Mouse (Mus musculus): ENCODE data around the gene Cfdp1. TPM values are rescaled to one million over a fixed set of nuclear protein-coding genes. Genes with fewer than 3 reads are reported as not detected.

Gene Cfdp1
- polyA plus RNA-seq, 1 experiment from 2014 or later, result 180 TPM

GRCm38 (mm10) chr8:111732406-111733085 lies 121.5 kb downstream of the Cfdp1 start:
- peaks cover 89% of the 10 kb centered on the region for H3K4me1 ChIP-seq (replicated peaks; ENCODE audit: insufficient read depth, low read length)
- 20% methylated on average over 10 of the region's 10 CpGs for WGBS
- H3K9me3 ChIP-seq (replicated peaks; ENCODE audit: low read length), result no peaks in the 10 kb centered on the region
- no peak for DNase-seq (ENCODE audit: low spot score)
- H3K27ac ChIP-seq, result peak overlapping the region; percentile 93
- no peaks in the 10 kb centered on the region for H3K36me3 ChIP-seq (ENCODE audit: insufficient read depth, low read length)
- no peak for TF ChIP-seq CTCF (IDR thresholded peaks at IDR 0.05; ENCODE audit: low read depth)
- H3K4me3 ChIP-seq (replicated peaks; ENCODE audit: low read depth, low read length), result peak overlapping the region; percentile 78; the same call in 1 of the 2 replicates
- H3K4me2 ChIP-seq (ENCODE audit: low read length), result peak overlapping the region; percentile 88
- H3K9ac ChIP-seq (ENCODE audit: low read depth, low read length), result peak overlapping the region; percentile 93; the same call in 1 of the 2 replicates
- ATAC-seq (replicated peaks; ENCODE audit: low FRiP score, low read depth), result no peak
- no peaks in the 10 kb centered on the region for H3K27me3 ChIP-seq (ENCODE audit: insufficient read depth, low read length)

DNA sequence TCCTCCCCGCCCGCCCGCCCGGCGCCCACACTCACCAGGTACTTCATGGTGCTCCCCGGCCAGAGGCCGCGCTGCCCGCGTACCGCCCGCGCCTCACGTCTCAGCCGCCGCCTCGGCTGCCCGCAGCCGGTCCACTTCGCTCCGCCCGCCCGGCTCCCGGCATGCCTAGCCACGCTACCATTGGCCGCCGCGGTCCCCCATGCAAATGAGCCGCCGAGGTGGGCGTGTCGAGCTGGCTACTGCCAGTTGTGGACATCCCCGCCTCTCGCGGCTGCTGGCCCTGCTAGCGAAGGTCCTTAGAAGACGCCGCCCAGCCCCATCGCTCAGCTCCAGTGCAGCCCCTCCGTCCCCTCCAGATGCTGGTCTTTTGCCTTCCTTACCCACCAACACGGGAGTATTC lies 122.1 kb downstream of the Cfdp1 start:
- H3K36me3 ChIP-seq (ENCODE audit: insufficient read depth, low read length), result no peaks in the 10 kb centered on the region
- peak overlapping the region; percentile 93 for H3K9ac ChIP-seq (ENCODE audit: low read depth, low read length)
- H3K4me1 ChIP-seq (replicated peaks; ENCODE audit: insufficient read depth, low read length), result peaks cover 91% of the 10 kb centered on the region
- peak overlapping the region; percentile 93 for H3K27ac ChIP-seq
- H3K4me2 ChIP-seq (ENCODE audit: low read length), result peak overlapping the region; percentile 88
- no peaks in the 10 kb centered on the region for H3K27me3 ChIP-seq (ENCODE audit: insufficient read depth, low read length)
- WGBS, result under 1% methylated on average over 41 of the region's 41 CpGs
- TF ChIP-seq CTCF (IDR thresholded peaks at IDR 0.05; ENCODE audit: low read depth), result no peak
- peak; percentile 99 for DNase-seq (ENCODE audit: low spot score)
- H3K4me3 ChIP-seq (replicated peaks; ENCODE audit: low read depth, low read length), result peak overlapping the region; percentile 78
- H3K9me3 ChIP-seq (replicated peaks; ENCODE audit: low read length), result no peaks in the 10 kb centered on the region
- peak; percentile 87 for ATAC-seq (replicated peaks; ENCODE audit: low FRiP score, low read depth)

GRCm38 (mm10) chr8:111731231-111731977 lies 122.7 kb downstream of the Cfdp1 start:
- no peaks in the 10 kb centered on the region for H3K27me3 ChIP-seq (ENCODE audit: insufficient read depth, low read length)
- H3K4me3 ChIP-seq (replicated peaks; ENCODE audit: low read depth, low read length), result peak overlapping the region; percentile 78
- peak overlapping the region; percentile 93 for H3K27ac ChIP-seq
- peak; percentile 65 for DNase-seq (ENCODE audit: low spot score)
- peak; percentile 37 for ATAC-seq (replicated peaks; ENCODE audit: low FRiP score, low read depth)
- TF ChIP-seq CTCF (IDR thresholded peaks at IDR 0.05; ENCODE audit: low read depth), result no peak
- peak overlapping the region; percentile 93 for H3K9ac ChIP-seq (ENCODE audit: low read depth, low read length)
- H3K4me2 ChIP-seq (ENCODE audit: low read length), result peak overlapping the region; percentile 88
- no peaks in the 10 kb centered on the region for H3K36me3 ChIP-seq (ENCODE audit: insufficient read depth, low read length)
- peaks cover 91% of the 10 kb centered on the region for H3K4me1 ChIP-seq (replicated peaks; ENCODE audit: insufficient read depth, low read length)
- 2% methylated on average over 39 of the region's 39 CpGs for WGBS
- H3K9me3 ChIP-seq (replicated peaks; ENCODE audit: low read length), result no peaks in the 10 kb centered on the region

DNA sequence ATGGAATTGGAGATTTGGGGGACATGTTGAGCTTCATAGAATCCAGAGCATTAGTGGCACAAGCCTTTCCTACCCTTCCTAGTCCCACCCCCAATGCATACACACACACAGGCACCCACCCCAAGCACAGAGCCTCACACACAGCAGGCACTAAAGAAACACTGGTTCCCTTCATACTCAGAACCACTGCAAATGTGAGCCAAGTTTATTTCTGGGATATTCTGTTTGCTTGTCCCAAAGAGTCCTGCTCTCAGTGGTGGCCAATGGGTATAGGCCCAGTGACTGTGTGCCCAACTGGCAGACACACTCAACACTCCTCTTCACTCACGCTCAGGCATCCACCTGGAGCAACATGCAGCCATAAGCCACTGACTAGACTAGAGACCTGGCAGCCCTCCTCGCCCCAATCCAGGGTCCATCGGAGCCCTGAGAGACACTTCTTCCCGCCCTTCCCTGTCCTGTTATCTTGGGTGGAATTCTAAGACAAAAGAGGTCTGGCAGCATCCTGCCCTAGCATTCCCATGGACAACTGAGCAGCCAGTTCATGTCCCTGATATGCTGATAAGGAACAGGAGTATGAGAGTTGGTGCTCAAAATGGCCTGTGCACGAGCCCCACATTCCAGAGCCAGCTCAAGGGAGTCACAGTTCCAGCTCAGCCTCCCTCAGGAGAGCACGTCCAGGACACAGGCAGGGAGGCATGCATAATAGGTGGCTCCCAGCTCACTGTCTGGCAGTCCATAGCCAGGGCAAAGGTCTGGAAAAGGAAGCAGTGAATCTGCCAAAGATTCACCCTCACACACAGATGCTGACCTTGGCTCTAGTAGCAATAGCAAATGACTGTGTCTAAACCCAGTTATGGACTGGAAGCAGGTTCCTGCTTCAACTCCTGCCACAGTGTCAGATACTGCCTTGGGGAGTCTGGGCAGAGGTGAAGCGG lies 124.6 kb downstream of the Cfdp1 start:
- H3K27ac ChIP-seq, result peak overlapping the region; percentile 93
- H3K4me3 ChIP-seq (replicated peaks; ENCODE audit: low read depth, low read length), result 0 out of 2 replicates have a peak overlapping the region, but pooled peaks have one; percentile 78
- peak overlapping the region; percentile 88 for H3K4me2 ChIP-seq (ENCODE audit: low read length)
- H3K36me3 ChIP-seq (ENCODE audit: insufficient read depth, low read length), result no peaks in the 10 kb centered on the region
- H3K27me3 ChIP-seq (ENCODE audit: insufficient read depth, low read length), result no peaks in the 10 kb centered on the region
- TF ChIP-seq CTCF (IDR thresholded peaks at IDR 0.05; ENCODE audit: low read depth), result no peak
- 39% methylated on average over 7 of the region's 7 CpGs for WGBS
- peaks cover 84% of the 10 kb centered on the region for H3K4me1 ChIP-seq (replicated peaks; ENCODE audit: insufficient read depth, low read length)
- peak; percentile 47 for ATAC-seq (replicated peaks; ENCODE audit: low FRiP score, low read depth)
- no peaks in the 10 kb centered on the region for H3K9me3 ChIP-seq (replicated peaks; ENCODE audit: low read length)
- DNase-seq (ENCODE audit: low spot score), result peak; percentile 74
- peak overlapping the region; percentile 93; the same call in 1 of the 2 replicates for H3K9ac ChIP-seq (ENCODE audit: low read depth, low read length)

DNA sequence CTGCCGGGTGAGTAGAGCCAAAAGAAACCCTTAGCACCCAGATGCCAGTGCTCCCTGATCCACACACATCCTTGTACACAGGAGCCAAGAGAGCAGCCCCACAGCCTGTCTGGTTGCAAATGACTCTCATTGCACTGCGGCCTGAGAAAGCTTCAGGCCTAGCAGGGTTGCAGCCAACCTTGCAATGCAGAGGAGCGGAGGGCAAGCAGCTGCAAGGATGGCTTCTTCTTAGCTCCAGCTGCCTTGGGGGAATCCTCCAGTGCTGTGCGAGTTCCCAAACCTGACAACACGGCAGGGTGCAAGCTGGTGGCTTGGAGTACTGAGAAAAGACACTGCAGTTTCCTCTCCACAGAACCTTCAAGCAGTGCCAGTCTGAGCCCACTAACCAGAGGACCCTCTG lies 125.6 kb downstream of the Cfdp1 start:
- Histone ChIP-seq H3K9ac (ENCODE audit: low read depth, low read length) (0 out of 2 replicates have a peak overlapping the region, but pooled peaks have one; percentile 13), H3K4me1 (replicated peaks; ENCODE audit: insufficient read depth, low read length) (peaks cover 73% of the 10 kb centered on the region), H3K4me2 (ENCODE audit: low read length) (no peak overlapping the region), H3K9me3 (replicated peaks; ENCODE audit: low read length) (no peaks in the 10 kb centered on the region), H3K27me3 (ENCODE audit: insufficient read depth, low read length) (no peaks in the 10 kb centered on the region), H3K27ac (0 out of 2 replicates have a peak overlapping the region, but pooled peaks have one; percentile 25), H3K4me3 (replicated peaks; ENCODE audit: low read depth, low read length) (no peak overlapping the region), H3K36me3 (ENCODE audit: insufficient read depth, low read length) (no peaks in the 10 kb centered on the region)
- no peak for TF ChIP-seq CTCF (IDR thresholded peaks at IDR 0.05; ENCODE audit: low read depth)
- DNase-seq (ENCODE audit: low spot score) (no peak), ATAC-seq (replicated peaks; ENCODE audit: low FRiP score, low read depth) (no peak)
- 60% methylated on average over 5 of the region's 5 CpGs for WGBS

Data from kidney, postnatal 0 days (tissue).